Mouse (Mus musculus): ENCODE data around the gene Syngr3. TPM values are rescaled to one million over a fixed set of nuclear protein-coding genes. Genes with fewer than 3 reads are reported as not detected.
A peak's percentile ranks its signal among the peaks of the same experiment; 100 is the strongest.

Syngr3 gene
- polyA plus RNA-seq (2014; fragmentation: Nextera tagmentation; extraction: Ambion mirVana): 11.9 and 12.1 TPM in 2 replicates

DNA sequence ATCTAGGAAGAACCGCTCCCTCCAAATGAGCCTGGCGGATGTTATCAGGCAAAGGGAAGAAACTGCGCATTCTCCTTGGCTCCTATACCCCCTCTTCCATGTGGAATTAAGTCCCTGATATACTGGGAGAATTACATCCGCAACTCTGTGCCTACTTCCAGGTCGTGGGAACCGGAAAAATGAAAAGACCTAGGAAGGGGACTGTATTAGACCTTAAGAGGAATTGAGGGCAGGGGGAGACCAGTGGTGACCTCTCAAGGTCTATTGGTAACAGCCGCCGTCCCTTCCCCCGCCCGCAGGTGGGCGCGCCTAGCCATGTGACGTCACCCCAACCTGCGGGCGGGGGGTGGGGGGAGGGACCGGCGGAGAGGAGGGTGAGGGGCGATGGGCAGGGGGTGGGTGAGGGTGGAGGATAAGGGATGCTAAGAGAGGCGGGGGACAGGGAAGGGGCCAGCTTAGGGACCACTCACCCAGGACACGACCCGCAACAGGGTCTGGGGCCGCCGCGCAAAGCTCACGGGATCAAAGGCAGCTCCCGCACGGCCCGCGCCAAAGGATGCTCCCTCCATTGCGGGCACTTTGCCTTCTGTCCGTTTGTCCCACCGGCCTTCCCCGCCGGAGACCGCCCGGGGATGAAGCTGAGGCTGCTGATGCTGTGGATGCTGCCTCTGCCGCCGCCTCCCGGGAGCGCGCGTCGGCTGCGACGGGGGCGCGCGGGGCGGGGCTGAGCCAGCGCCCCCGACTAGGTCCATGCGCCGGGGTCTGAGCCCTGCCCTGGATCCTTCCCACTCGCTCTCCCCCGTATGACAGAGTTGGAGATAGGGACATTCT lies at the start of gene Syngr3:
Gene Syngr3 (minus strand): TSS at position 705 of the 831 bp plus-strand sequence.
- H3K27me3 ChIP-seq (ENCODE audit: control insufficient read depth, insufficient read depth, low read length): peaks cover 36% of the 10 kb centered on the region
- H3K4me2 ChIP-seq (replicated peaks; ENCODE audit: low read depth, low read length): peak within 1 kb of the TSS; percentile 85
- no peaks in the 10 kb centered on the region for H3K36me3 ChIP-seq (ENCODE audit: control insufficient read depth, insufficient read depth, low read length)
- peak; percentile 31; the same call in 1 of the 2 replicates for ATAC-seq (ENCODE audit: low FRiP score)
- peak within 1 kb of the TSS; percentile 71 for H3K9ac ChIP-seq (ENCODE audit: low read depth, low read length)
- H3K9me3 ChIP-seq (ENCODE audit: control insufficient read depth, low read length): no peaks in the 10 kb centered on the region
- peak within 1 kb of the TSS; percentile 68 for H3K4me3 ChIP-seq (ENCODE audit: low read depth, low read length)
- H3K27ac ChIP-seq (ENCODE audit: low read depth, low read length): no peak within 1 kb of the TSS; the same call in 1 of the 2 replicates
- WGBS: under 1% methylated on average over 52 of the region's 55 CpGs
- peaks cover 8% of the 10 kb centered on the region; the same call in 1 of the 2 replicates for H3K4me1 ChIP-seq (replicated peaks; ENCODE audit: control insufficient read depth, insufficient read depth, low read length)
- peak; percentile 68 for DNase-seq (ENCODE audit: low spot score)

DNA sequence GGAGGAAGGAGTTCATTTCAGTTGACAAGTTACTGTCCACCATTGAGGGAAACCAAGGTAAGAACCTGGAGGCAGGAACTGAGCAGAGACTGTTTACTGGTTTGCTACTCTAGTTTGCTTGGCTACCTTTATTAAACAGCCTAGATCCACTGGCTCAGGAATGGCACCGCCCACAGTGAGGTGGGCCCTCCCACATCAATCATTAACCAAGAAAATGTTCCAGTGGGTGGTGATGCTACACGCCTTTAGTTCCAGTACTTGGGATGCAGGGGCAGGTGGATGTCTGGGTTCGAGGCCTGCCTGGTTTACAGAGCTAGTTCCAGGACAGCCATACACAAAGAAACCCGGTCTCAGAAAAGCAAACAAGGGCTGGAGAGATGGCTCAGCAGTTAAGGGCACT lies 48.5 kb upstream of the Syngr3 start:
- no peak overlapping the region for H3K9ac ChIP-seq (ENCODE audit: low read depth, low read length)
- no peak overlapping the region for H3K4me2 ChIP-seq (replicated peaks; ENCODE audit: low read depth, low read length)
- no peaks in the 10 kb centered on the region for H3K36me3 ChIP-seq (ENCODE audit: control insufficient read depth, insufficient read depth, low read length)
- DNase-seq (ENCODE audit: low spot score) (no peak), ATAC-seq (ENCODE audit: low FRiP score) (no peak)
- WGBS: 82% methylated on average over 4 of the region's 4 CpGs
- H3K27me3 ChIP-seq (ENCODE audit: control insufficient read depth, insufficient read depth, low read length): no peaks in the 10 kb centered on the region
- no peak overlapping the region for H3K27ac ChIP-seq (ENCODE audit: low read depth, low read length)
- no peak overlapping the region for H3K4me3 ChIP-seq (ENCODE audit: low read depth, low read length)
- no peaks in the 10 kb centered on the region for H3K9me3 ChIP-seq (ENCODE audit: control insufficient read depth, low read length)
- peaks cover 3% of the 10 kb centered on the region for H3K4me1 ChIP-seq (replicated peaks; ENCODE audit: control insufficient read depth, insufficient read depth, low read length)

DNA sequence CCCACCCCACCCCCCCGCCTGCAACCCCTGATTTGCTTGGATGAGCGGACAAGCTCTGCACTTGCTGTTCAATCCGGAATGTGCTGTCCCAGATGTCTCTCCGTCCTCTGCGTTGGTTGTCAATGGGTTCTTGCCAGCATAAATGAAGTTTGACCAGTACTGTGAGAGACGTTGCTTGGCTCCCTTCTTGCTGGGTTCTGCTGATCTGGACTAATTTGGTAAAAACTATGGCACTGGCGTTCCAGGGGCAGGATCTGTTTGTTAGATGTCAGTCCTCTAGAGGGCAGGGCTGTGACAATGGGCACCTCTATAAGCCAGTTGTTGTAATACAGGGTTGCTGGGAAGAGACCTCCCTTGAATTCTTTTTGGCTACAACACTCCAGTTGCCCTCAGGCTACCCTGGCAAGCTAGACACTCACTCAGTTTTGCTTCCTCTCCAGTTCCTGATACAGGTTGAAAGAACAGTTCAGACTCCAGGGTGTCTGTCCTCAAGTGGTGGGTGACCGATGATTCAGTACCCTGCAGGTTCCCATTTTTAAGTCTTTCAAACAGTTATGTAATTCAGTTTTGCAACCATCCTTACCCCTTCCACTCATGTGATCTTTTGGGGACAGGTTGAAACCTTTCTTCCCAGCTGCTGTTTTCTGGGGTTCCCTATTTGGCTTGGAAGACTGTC lies 47.5 kb upstream of the Syngr3 start:
- H3K27ac ChIP-seq (ENCODE audit: low read depth, low read length): no peak overlapping the region
- H3K27me3 ChIP-seq (ENCODE audit: control insufficient read depth, insufficient read depth, low read length): no peaks in the 10 kb centered on the region
- DNase-seq (ENCODE audit: low spot score): no peak
- no peaks in the 10 kb centered on the region for H3K9me3 ChIP-seq (ENCODE audit: control insufficient read depth, low read length)
- H3K4me1 ChIP-seq (replicated peaks; ENCODE audit: control insufficient read depth, insufficient read depth, low read length): peaks cover 3% of the 10 kb centered on the region
- H3K36me3 ChIP-seq (ENCODE audit: control insufficient read depth, insufficient read depth, low read length): no peaks in the 10 kb centered on the region
- peak overlapping the region; percentile 77 for H3K4me2 ChIP-seq (replicated peaks; ENCODE audit: low read depth, low read length)
- H3K9ac ChIP-seq (ENCODE audit: low read depth, low read length): no peak overlapping the region; the same call in 1 of the 2 replicates
- no peak for ATAC-seq (ENCODE audit: low FRiP score)
- WGBS: 25% methylated on average over 8 of the region's 8 CpGs
- peak overlapping the region; percentile 44 for H3K4me3 ChIP-seq (ENCODE audit: low read depth, low read length)

GRCm38 (mm10) chr17:24736330-24737051 lies 46.7 kb upstream of the Syngr3 start, which contains the start of gene Msrb1:
Gene Msrb1, plus strand, starts transcription at chr17:24736642.
- H3K4me2 ChIP-seq (replicated peaks; ENCODE audit: low read depth, low read length): peak within 1 kb of the TSS; percentile 77
- peak; percentile 97 for ATAC-seq (ENCODE audit: low FRiP score)
- under 1% methylated on average over 29 of the region's 29 CpGs for WGBS
- H3K4me3 ChIP-seq (ENCODE audit: low read depth, low read length): peak within 1 kb of the TSS; percentile 44
- H3K9me3 ChIP-seq (ENCODE audit: control insufficient read depth, low read length): no peaks in the 10 kb centered on the region
- H3K36me3 ChIP-seq (ENCODE audit: control insufficient read depth, insufficient read depth, low read length): no peaks in the 10 kb centered on the region
- H3K4me1 ChIP-seq (replicated peaks; ENCODE audit: control insufficient read depth, insufficient read depth, low read length): peaks cover 3% of the 10 kb centered on the region
- H3K27ac ChIP-seq (ENCODE audit: low read depth, low read length): no peak within 1 kb of the TSS
- H3K27me3 ChIP-seq (ENCODE audit: control insufficient read depth, insufficient read depth, low read length): no peaks in the 10 kb centered on the region
- H3K9ac ChIP-seq (ENCODE audit: low read depth, low read length): peak within 1 kb of the TSS; percentile 42
- DNase-seq (ENCODE audit: low spot score): peak; percentile 96

DNA sequence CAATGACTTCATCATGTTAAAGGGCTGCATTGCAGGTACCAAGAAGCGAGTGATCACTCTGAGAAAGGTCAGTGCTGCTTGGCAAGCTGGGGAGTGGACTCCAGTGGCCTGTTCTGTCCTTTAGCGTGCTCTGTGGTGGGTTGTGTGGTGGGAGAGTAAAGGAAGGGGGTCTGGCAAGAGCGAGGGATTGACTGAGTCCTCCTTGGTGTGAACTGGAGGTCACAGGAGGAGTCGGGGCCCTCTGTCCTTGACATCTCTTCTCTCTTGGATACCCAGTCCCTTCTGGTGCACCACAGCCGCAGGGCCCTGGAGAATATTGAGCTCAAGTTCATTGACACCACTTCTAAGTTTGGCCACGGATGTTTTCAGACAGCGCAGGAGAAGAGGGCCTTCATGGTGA lies 45.7 kb upstream of the Syngr3 start:
- Histone ChIP-seq H3K4me2 (replicated peaks; ENCODE audit: low read depth, low read length) (no peak overlapping the region; the same call in 1 of the 2 replicates), H3K9me3 (ENCODE audit: control insufficient read depth, low read length) (no peaks in the 10 kb centered on the region), H3K27ac (ENCODE audit: low read depth, low read length) (no peak overlapping the region), H3K9ac (ENCODE audit: low read depth, low read length) (no peak overlapping the region), H3K4me1 (replicated peaks; ENCODE audit: control insufficient read depth, insufficient read depth, low read length) (peaks cover 3% of the 10 kb centered on the region), H3K36me3 (ENCODE audit: control insufficient read depth, insufficient read depth, low read length) (no peaks in the 10 kb centered on the region), H3K4me3 (ENCODE audit: low read depth, low read length) (no peak overlapping the region), H3K27me3 (ENCODE audit: control insufficient read depth, insufficient read depth, low read length) (no peaks in the 10 kb centered on the region)
- WGBS: 90% methylated on average over 7 of the region's 7 CpGs
- DNase-seq (ENCODE audit: low spot score) (no peak), ATAC-seq (ENCODE audit: low FRiP score) (no peak)

DNA sequence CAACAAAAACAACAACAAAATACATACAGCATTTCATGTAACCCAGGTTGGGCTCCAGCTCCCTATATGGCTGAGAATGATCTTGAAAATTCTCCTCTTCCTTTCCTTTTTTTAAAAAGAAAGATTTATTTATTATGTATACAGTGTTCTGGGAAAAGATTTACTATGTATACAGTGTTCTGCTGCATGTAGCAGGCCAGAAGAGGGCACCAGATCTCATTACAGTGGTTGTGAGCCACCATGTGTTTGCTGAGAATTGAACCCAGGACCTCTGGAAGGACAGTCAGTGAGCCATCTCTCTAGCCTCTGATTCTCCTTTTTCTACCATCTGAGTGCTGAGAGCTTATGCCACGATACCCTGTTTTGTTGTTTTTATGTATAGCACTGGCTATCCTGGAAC lies 44.8 kb upstream of the Syngr3 start:
- H3K4me2 ChIP-seq (replicated peaks; ENCODE audit: low read depth, low read length): no peak overlapping the region
- H3K36me3 ChIP-seq (ENCODE audit: control insufficient read depth, insufficient read depth, low read length): no peaks in the 10 kb centered on the region
- no peak overlapping the region for H3K9ac ChIP-seq (ENCODE audit: low read depth, low read length)
- no peak overlapping the region for H3K27ac ChIP-seq (ENCODE audit: low read depth, low read length)
- H3K4me1 ChIP-seq (replicated peaks; ENCODE audit: control insufficient read depth, insufficient read depth, low read length): peaks cover 3% of the 10 kb centered on the region
- H3K9me3 ChIP-seq (ENCODE audit: control insufficient read depth, low read length): no peaks in the 10 kb centered on the region
- no peak overlapping the region for H3K4me3 ChIP-seq (ENCODE audit: low read depth, low read length)
- no peaks in the 10 kb centered on the region for H3K27me3 ChIP-seq (ENCODE audit: control insufficient read depth, insufficient read depth, low read length)
- no peak for DNase-seq (ENCODE audit: low spot score)
- WGBS: 77% methylated on average over 1 of the region's 1 CpGs
- ATAC-seq (ENCODE audit: low FRiP score): no peak

- 92% methylated on average over 21 of the region's 21 CpGs for WGBS
- no peak overlapping the region for H3K27ac ChIP-seq (ENCODE audit: low read depth, low read length)
Observed at GRCm38 (mm10) chr17:24733434-24734050, 43.8 kb upstream of the Syngr3 start.

GRCm38 (mm10) chr17:24732233-24732935 lies 42.6 kb upstream of the Syngr3 start:
- no peak overlapping the region for H3K4me2 ChIP-seq (replicated peaks; ENCODE audit: low read depth, low read length)
- no peak overlapping the region for H3K9ac ChIP-seq (ENCODE audit: low read depth, low read length)
- DNase-seq (ENCODE audit: low spot score) (no peak), ATAC-seq (ENCODE audit: low FRiP score) (no peak)
- H3K27ac ChIP-seq (ENCODE audit: low read depth, low read length): no peak overlapping the region
- no peak overlapping the region for H3K4me3 ChIP-seq (ENCODE audit: low read depth, low read length)
- no peaks in the 10 kb centered on the region; the same call in 1 of the 2 replicates for H3K27me3 ChIP-seq (ENCODE audit: control insufficient read depth, insufficient read depth, low read length)
- H3K9me3 ChIP-seq (ENCODE audit: control insufficient read depth, low read length): no peaks in the 10 kb centered on the region
- WGBS: 77% methylated on average over 12 of the region's 12 CpGs
- peaks cover 3% of the 10 kb centered on the region for H3K4me1 ChIP-seq (replicated peaks; ENCODE audit: control insufficient read depth, insufficient read depth, low read length)
- H3K36me3 ChIP-seq (ENCODE audit: control insufficient read depth, insufficient read depth, low read length): no peaks in the 10 kb centered on the region

More at GRCm38 (mm10) chr17:24733434-24734050, 43.8 kb upstream of the Syngr3 start:
- H3K36me3 ChIP-seq (ENCODE audit: control insufficient read depth, insufficient read depth, low read length): no peaks in the 10 kb centered on the region
- peaks cover 3% of the 10 kb centered on the region for H3K4me1 ChIP-seq (replicated peaks; ENCODE audit: control insufficient read depth, insufficient read depth, low read length)
- ATAC-seq (ENCODE audit: low FRiP score) (no peak), DNase-seq (ENCODE audit: low spot score) (no peak)
- H3K9ac ChIP-seq (ENCODE audit: low read depth, low read length): no peak overlapping the region
- H3K4me2 ChIP-seq (replicated peaks; ENCODE audit: low read depth, low read length): no peak overlapping the region
- H3K9me3 ChIP-seq (ENCODE audit: control insufficient read depth, low read length): no peaks in the 10 kb centered on the region
- no peaks in the 10 kb centered on the region for H3K27me3 ChIP-seq (ENCODE audit: control insufficient read depth, insufficient read depth, low read length)
- H3K4me3 ChIP-seq (ENCODE audit: low read depth, low read length): no peak overlapping the region

Data from hindbrain, embryonic 11.5 days (tissue).